Mouse (Mus musculus) heart, adult 2 months (tissue): ENCODE measurements around the gene Pask.

Source experiments
- CTCF ChIP-seq: fragments of 200-600 bp; IDR thresholded peaks from 2 replicates; pipeline ENCODE4 v1.8.1; 2022; ENCODE audit warnings: antibody characterized with exemption, mild to moderate bottlenecking, moderate library complexity
- EP300 ChIP-seq: fragments of 200-500 bp; IDR thresholded peaks from 2 replicates; pipeline ENCODE4 v1.6.1; 2011; ENCODE audit warnings: low read depth, low read length, control low read depth; ENCODE audit not compliant: insufficient read depth
- POLR2A ChIP-seq: fragments of 200-500 bp; IDR thresholded peaks from 2 replicates; pipeline ENCODE4 v1.6.1; 2011; ENCODE audit warnings: mild to moderate bottlenecking, low read depth, low read length, control low read depth; ENCODE audit not compliant: insufficient read depth

DNA sequence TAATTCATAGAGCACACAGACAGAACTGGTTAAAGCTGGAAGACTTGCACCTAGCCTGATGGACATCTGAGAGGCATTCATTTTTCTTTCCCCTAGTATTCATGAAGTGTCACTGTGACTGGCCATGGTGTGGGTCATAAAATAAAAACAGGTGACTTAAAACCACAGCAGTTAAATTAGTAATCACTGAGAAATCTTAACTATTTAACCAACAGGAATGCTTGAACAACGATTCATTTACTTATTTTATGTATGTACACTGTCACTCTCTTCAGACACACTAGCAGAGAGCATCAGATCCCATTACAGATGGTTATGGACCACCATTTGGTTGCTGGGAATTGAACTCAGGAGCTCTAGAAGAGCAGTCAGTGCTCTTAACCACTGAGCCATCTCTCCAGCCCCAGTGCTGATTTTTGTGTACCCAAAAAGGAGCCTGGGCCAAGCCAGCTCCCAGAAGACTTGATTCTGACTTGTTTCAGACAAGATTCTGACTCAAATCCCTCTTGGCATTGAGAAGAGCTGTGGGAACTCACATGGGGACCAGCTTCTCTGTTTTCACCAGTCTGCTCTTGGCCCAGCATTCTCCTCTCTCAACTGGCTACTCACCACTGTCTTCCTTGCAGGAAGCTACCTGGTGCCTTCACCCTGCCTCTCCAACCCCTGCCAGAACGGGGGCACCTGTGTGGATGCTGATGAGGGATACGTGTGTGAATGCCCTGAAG, 72.6 kb downstream of the Pask start:
- no peak for TF ChIP-seq POLR2A
- no peak for TF ChIP-seq CTCF
- TF ChIP-seq EP300: no peak
